Mouse (Mus musculus) MEL (cell line): ENCODE results near the gene Myog. TPM values are rescaled to one million over a fixed set of nuclear protein-coding genes. Genes with fewer than 3 reads are reported as not detected.

Experiments used
- DNase-seq: peaks from one replicate; pipeline ENCODE4 v3.0.0; 2011; ENCODE audit warnings: low read depth, low spot score
- H3K27ac ChIP-seq: 2 replicates; pipeline ENCODE4 v1.5.1; 2012; ENCODE audit warnings: low read depth, mild to moderate bottlenecking, control low read depth, low read length, moderate library complexity; ENCODE audit not compliant: control insufficient read depth
- H3K27me3 ChIP-seq, 2 experiments: fragments of 150-350 bp in 1 of 2; sonication (generic) in 1 of 2; 2 replicates each; pipeline ENCODE4 v1.6.1; 2012; ENCODE audit warnings: low read length in 2 of 2, mild to moderate bottlenecking in 2 of 2, improper control_type of control experiment in 1 of 2, moderate library complexity in 1 of 2; ENCODE audit not compliant: insufficient read depth in 2 of 2, control insufficient read depth in 1 of 2
- H3K36me3 ChIP-seq, 2 experiments: 2 replicates each; pipeline ENCODE4 v1.6.1; 2012 to 2014; ENCODE audit warnings: low read length in 2 of 2, improper control_type of control experiment in 1 of 2, inconsistent platforms in 1 of 2, mild to moderate bottlenecking in 1 of 2; ENCODE audit not compliant: insufficient read depth in 2 of 2, control insufficient read depth in 1 of 2
- H3K4me1 ChIP-seq, 2 experiments: fragments of 150-350 bp in 1 of 2; sonication (generic) in 1 of 2; 2 replicates each; pipeline ENCODE4 v1.6.1; 2012; ENCODE audit warnings: low read length in 2 of 2, improper control_type of control experiment in 1 of 2, mild to moderate bottlenecking in 1 of 2; ENCODE audit not compliant: insufficient read depth in 2 of 2, control insufficient read depth in 1 of 2
- H3K4me3 ChIP-seq, 2 experiments: fragments of 150-350 bp in 1 of 2; sonication (generic) in 1 of 2; 2 replicates each; pipeline ENCODE4 v1.5.1; 2012; ENCODE audit warnings: low read depth in 2 of 2, low read length in 2 of 2, mild to moderate bottlenecking in 2 of 2, moderate library complexity in 2 of 2, control low read depth in 1 of 2, improper control_type of control experiment in 1 of 2; ENCODE audit not compliant: control insufficient read depth in 1 of 2, insufficient read depth in 1 of 2
- H3K79me2 ChIP-seq: 2 replicates; pipeline ENCODE4 v1.6.1; 2012; ENCODE audit warnings: mild to moderate bottlenecking, low read length, moderate library complexity; ENCODE audit not compliant: control insufficient read depth, poor library complexity, insufficient read depth
- H3K9ac ChIP-seq: 2 replicates; pipeline ENCODE4 v1.6.1; 2012; ENCODE audit warnings: low read depth, mild to moderate bottlenecking, control low read depth, low read length, moderate library complexity; ENCODE audit not compliant: control insufficient read depth, poor library complexity, severe bottlenecking
- H3K9me3 ChIP-seq: fragments of 150-350 bp; sonication (generic); replicated peaks from 2 replicates; pipeline ENCODE4 v1.6.1; 2012; ENCODE audit warnings: mild to moderate bottlenecking, low read length, improper control_type of control experiment, moderate library complexity; ENCODE audit not compliant: insufficient read depth
- CHD1 ChIP-seq: IDR thresholded peaks from 2 replicates; pipeline ENCODE4 v1.6.1; 2012; ENCODE audit warnings: low read depth, mild to moderate bottlenecking, inconsistent platforms, low read length, improper control_type of control experiment
- CTCF ChIP-seq, 3 experiments: IDR thresholded peaks in 2 of 3; conservative IDR thresholded peaks in 1 of 3; 2 replicates each; pipeline ENCODE4 v1.5.1; 2011 to 2012; ENCODE audit warnings: low read length in 3 of 3, low read depth in 2 of 3, mild to moderate bottlenecking in 2 of 3, improper control_type of control experiment in 1 of 3, inconsistent platforms in 1 of 3, mixed read lengths in 1 of 3, moderate library complexity in 1 of 3; ENCODE audit not compliant: control insufficient read depth in 1 of 3, insufficient read depth in 1 of 3, poor library complexity in 1 of 3, severe bottlenecking in 1 of 3
- EP300 ChIP-seq, 2 experiments: IDR thresholded peaks; 2 replicates each; pipeline ENCODE4 v1.6.1; 2011; ENCODE audit warnings: improper control_type of control experiment in 2 of 2, low read length in 2 of 2, low read depth in 1 of 2, mild to moderate bottlenecking in 1 of 2
- GABPA ChIP-seq: IDR thresholded peaks from 2 replicates; pipeline ENCODE4 v1.6.1; 2012; ENCODE audit warnings: low read depth, mild to moderate bottlenecking, inconsistent platforms, low read length, improper control_type of control experiment, moderate library complexity
- GATA1 ChIP-seq: IDR thresholded peaks from 2 replicates; pipeline ENCODE4 v1.6.1; 2011; ENCODE audit warnings: low read depth, low read length, improper control_type of control experiment
- MAX ChIP-seq: IDR thresholded peaks from 2 replicates; pipeline ENCODE4 v1.6.1; 2011; ENCODE audit warnings: low read length, improper control_type of control experiment
- POLR2AphosphoS2 ChIP-seq: IDR thresholded peaks from 2 replicates; pipeline ENCODE4 v1.6.1; 2011; ENCODE audit warnings: low read length, improper control_type of control experiment
- POLR2AphosphoS5 ChIP-seq: IDR thresholded peaks from 2 replicates; pipeline ENCODE4 v1.6.1; 2012; ENCODE audit warnings: low read depth, borderline replicate concordance, mild to moderate bottlenecking, inconsistent platforms, low read length, moderate library complexity, mixed read lengths
- RAD21 ChIP-seq: IDR thresholded peaks from 2 replicates; pipeline ENCODE4 v1.6.1; 2011; ENCODE audit warnings: mild to moderate bottlenecking, low read depth, low read length, improper control_type of control experiment
- SIN3A ChIP-seq: IDR thresholded peaks from 2 replicates; pipeline ENCODE4 v1.6.1; 2012; ENCODE audit warnings: low read length, improper control_type of control experiment, inconsistent platforms
- TBP ChIP-seq: IDR thresholded peaks from 2 replicates; pipeline ENCODE4 v1.8.0; 2011; ENCODE audit warnings: low read depth, low read length, improper control_type of control experiment
- TCF12 ChIP-seq: IDR thresholded peaks from 2 replicates; pipeline ENCODE4 v1.6.1; 2014; ENCODE audit warnings: low read depth, mild to moderate bottlenecking, inconsistent platforms, low read length, improper control_type of control experiment, moderate library complexity
- USF1 ChIP-seq: IDR thresholded peaks from 2 replicates; pipeline ENCODE4 v1.6.1; 2014; ENCODE audit warnings: low read depth, mild to moderate bottlenecking, inconsistent platforms, low read length, improper control_type of control experiment, moderate library complexity
- USF2 ChIP-seq, 2 experiments: IDR thresholded peaks; 2 replicates each; pipeline ENCODE4 v1.6.1; 2011 to 2012; ENCODE audit warnings: improper control_type of control experiment in 2 of 2, low read length in 2 of 2, borderline replicate concordance in 1 of 2, inconsistent platforms in 1 of 2, low read depth in 1 of 2, mild to moderate bottlenecking in 1 of 2; ENCODE audit not compliant: insufficient read depth in 1 of 2
- ZC3H11A ChIP-seq: IDR thresholded peaks from 2 replicates; pipeline ENCODE4 v1.6.1; 2012; ENCODE audit warnings: low read depth, mild to moderate bottlenecking, inconsistent platforms, low read length, improper control_type of control experiment
- ZKSCAN1 ChIP-seq: IDR thresholded peaks from 2 replicates; pipeline ENCODE4 v1.6.1; 2012; ENCODE audit warnings: low read depth, mild to moderate bottlenecking, inconsistent platforms, low read length, improper control_type of control experiment, moderate library complexity
- ZNF384 ChIP-seq: IDR thresholded peaks from 2 replicates; pipeline ENCODE4 v1.6.1; 2012; ENCODE audit warnings: low read depth, mild to moderate bottlenecking, inconsistent platforms, low read length, improper control_type of control experiment
- polyA plus RNA-seq, 2 experiments: library from polyadenylated mRNA; stranded (reverse) in 1 of 2; unstranded in 1 of 2; fragments of >175 nt in 1 of 2; fragments of >200 nt in 1 of 2; gene quantifications; 2 replicates each; pipeline versions ENCODE4 v1.2.1 to v1.2.4; 2012; ENCODE audit warnings: low replicate concordance in 2 of 2, low read depth in 1 of 2; ENCODE audit not compliant: insufficient read length in 2 of 2, insufficient read depth in 1 of 2, missing spikeins in 1 of 2
- total RNA-seq: library from RNA; depleted of rRNA; stranded (reverse); fragments of 300-350 nt; gene quantifications from 2 replicates; pipeline ENCODE4 v1.2.3, GENCODE M21; 2012

Gene Myog
- total and polyA plus RNA-seq, 3 experiments: not detected

DNA sequence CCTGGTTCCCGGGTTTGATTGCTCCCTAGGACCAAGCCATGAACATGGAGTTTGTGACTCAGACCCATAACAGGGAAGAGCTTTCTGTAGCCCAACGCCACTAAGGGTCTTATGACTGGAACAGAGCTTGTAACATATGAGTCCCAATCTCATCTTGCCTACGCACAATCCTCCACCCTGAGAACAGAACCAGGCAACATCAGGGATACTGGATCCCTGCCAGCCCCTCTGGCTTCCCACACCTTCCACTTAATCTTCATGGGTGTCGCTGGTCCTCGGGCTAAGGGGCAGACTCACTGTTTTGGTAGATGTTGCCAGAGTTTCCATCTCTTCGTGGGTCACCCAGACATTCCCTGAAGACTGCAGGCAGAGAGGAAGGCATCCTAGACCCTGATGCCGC is 22.0 kb downstream of the Myog start:
- no peaks in the 10 kb centered on the region; a peak in 1 of 4 replicates for H3K4me1 ChIP-seq
- TF ChIP-seq CTCF (IDR thresholded peaks at IDR 0.05 in 2 of 3, conservative IDR thresholded peaks at IDR 0.05 in 1 of 3; ENCODE audit: control insufficient read depth in 1 of 3, insufficient read depth in 1 of 3, low read depth in 2 of 3, low read length in 3 of 3, poor library complexity in 1 of 3, severe bottlenecking in 1 of 3) (no peak), ZKSCAN1 (no peak), RAD21 (no peak), SIN3A (no peak), POLR2AphosphoS2 (no peak), GATA1 (no peak), USF1 (no peak), ZC3H11A (no peak), ZNF384 (no peak), USF2 (IDR thresholded peaks at IDR 0.05; ENCODE audit: borderline replicate concordance in 1 of 2, insufficient read depth in 1 of 2, low read depth in 1 of 2, low read length in 2 of 2) (no peak), POLR2AphosphoS5 (no peak), TBP (no peak), MAX (no peak), GABPA (no peak)
- TF ChIP-seq, all 39 proteins: peak for 0
- H3K4me3 ChIP-seq: no peak overlapping the region
- no peaks in the 10 kb centered on the region for H3K36me3 ChIP-seq
- H3K9ac ChIP-seq: no peak overlapping the region
- no peaks in the 10 kb centered on the region for H3K79me2 ChIP-seq
- H3K27me3 ChIP-seq: peaks cover 0 to 4% of the 10 kb centered on the region in 2 experiments; a peak in 3 of 4 replicates
- no peak overlapping the region for H3K27ac ChIP-seq
- H3K9me3 ChIP-seq: no peaks in the 10 kb centered on the region
- no peak for DNase-seq

DNA sequence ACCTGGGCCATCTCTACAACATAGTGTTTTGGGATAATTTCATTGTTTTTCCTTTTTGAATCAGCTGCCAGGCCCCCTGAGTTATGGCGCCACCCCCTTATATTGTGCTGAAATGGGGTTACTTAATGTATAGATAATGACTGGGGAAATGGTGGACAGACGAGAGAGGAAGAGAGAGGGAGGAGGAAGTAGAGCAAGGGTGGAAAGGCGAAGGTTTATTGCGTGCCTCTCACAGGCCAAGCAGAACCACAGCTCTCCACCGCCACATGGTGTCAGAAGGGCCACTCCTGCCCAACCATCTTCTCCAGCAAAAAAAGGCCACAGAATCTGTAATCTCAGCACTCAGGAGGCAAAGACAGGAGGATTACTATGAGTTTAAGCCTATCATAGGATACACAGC is 25.4 kb downstream of the Myog start:
- Histone ChIP-seq H3K4me3 (no peak overlapping the region), H3K36me3 (no peaks in the 10 kb centered on the region), H3K27me3 (no peaks in the 10 kb centered on the region; a peak in 2 of 4 replicates), H3K4me1 (no peaks in the 10 kb centered on the region)
- DNase-seq: no peak
- no peak for TF ChIP-seq TCF12
- no peak for TF ChIP-seq GABPA
- TF ChIP-seq CHD1: no peak
- no peak for TF ChIP-seq CTCF (IDR thresholded peaks at IDR 0.05 in 2 of 3, conservative IDR thresholded peaks at IDR 0.05 in 1 of 3; ENCODE audit: control insufficient read depth in 1 of 3, insufficient read depth in 1 of 3, low read depth in 2 of 3, low read length in 3 of 3, poor library complexity in 1 of 3, severe bottlenecking in 1 of 3)
- no peak for TF ChIP-seq EP300 (IDR thresholded peaks at IDR 0.05; ENCODE audit: low read depth in 1 of 2, low read length in 2 of 2)
- TF ChIP-seq, all 39 proteins: peak for 0
- H3K79me2 ChIP-seq: no peaks in the 10 kb centered on the region
- no peak overlapping the region for H3K9ac ChIP-seq
- no peaks in the 10 kb centered on the region for H3K9me3 ChIP-seq
- no peak overlapping the region for H3K27ac ChIP-seq
